Mouse (Mus musculus) urinary bladder, postnatal 10 days (tissue): ENCODE data around the gene Marcks.
"Not testable (repeated sequence)": the region's sequence is repeated elsewhere in the genome, so short reads cannot be mapped to it uniquely, and the experiment has no call there.

ENCODE experiments used
- DNase-seq: peaks from one replicate; pipeline ENCODE4 v3.0.0; 2022; ENCODE audit warnings: low spot score

The Marcks gene

DNA sequence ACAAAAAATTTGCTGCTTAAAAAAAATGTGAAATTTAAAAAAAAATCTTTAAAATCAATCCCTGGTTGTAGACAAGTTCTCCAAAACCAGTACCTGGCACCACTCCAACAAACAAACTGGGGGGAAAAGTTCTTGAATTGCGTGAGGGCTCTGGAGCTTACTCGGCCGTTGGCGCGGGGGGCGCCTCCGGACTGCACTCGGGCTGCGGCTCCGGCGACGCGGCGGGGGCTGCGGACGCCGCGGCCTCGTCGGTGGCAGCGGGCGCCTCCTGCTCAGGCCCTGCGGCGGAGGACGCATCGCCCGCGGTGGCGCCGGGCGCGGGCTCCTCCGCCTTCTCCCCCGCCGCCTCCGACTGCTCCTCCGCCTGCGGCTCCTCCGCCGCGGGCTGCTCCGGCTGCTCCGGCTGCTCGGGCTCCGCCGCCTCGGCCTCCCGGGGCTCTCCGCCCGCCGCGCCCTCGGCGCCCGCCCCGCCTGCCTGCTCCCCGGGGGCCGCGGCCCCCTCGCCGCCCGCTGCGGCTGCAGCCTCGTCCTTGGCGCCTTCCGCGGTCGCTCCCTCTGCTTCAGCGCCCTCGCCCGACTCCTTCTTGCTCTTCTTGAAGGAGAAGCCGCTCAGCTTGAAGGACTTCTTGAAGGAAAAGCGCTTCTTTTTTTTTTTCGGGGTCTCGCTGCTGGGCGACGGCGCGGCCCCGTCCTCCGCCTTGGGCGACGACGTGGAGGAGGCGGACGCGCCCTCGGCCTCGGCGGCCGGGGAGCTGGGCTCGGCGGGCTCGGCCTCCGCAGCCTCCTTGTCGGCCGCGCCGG is 2.6 kb downstream of the Marcks start:
- no peak for DNase-seq

- DNase-seq, result no peak
Observed at GRCm38 (mm10) chr10:37133876-37134708, 4.6 kb downstream of the Marcks start.

- no peak for DNase-seq
Observed at GRCm38 (mm10) chr10:37132671-37133070, 6.0 kb downstream of the Marcks start.

GRCm38 (mm10) chr10:37129652-37130051 is 9.1 kb downstream of the Marcks start:
- DNase-seq, result no peak

GRCm38 (mm10) chr10:37115329-37115728 is 23.4 kb downstream of the Marcks start:
- no peak for DNase-seq

DNA sequence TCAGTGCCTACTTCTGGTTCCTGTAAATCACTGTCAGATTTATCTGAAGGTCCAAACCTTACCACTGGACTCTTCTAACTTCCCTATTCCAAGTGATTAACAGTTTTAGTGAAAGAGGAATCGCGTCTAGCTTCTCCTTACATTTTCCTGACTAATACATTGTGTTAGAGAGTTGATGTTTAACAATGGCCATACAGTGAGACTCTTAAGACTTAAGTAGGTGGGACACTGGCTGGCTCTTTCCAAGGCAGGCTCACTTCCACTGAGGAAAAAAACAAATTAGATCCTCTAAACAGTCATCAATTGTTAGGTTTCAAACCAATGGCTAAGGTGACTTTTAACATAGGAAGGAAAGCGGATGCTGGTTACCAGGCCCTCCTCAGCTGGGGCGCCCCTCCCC is 25.9 kb downstream of the Marcks start:
- DNase-seq, result no peak

- DNase-seq, result no peak
Observed at GRCm38 (mm10) chr10:37112362-37112761, 26.4 kb downstream of the Marcks start.

DNA sequence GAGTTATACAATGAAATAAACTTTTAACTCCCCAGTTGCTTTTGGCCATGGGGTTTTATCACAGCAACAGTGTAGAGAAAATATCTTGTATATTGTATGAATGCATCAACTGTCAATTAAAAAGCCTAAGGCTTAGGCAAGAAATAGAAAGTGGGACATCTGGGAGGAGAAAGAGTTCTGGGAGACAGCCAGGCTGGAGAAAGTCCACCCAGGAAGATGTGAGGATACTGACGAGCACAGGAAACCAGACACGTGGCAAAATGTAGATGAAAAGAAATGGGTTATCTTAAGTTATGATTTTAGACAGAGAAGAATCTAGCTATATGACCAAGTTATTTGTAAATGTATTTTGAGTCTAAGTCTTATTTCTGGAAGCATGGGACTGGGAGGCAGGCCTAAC is 27.3 kb downstream of the Marcks start:
- no peak for DNase-seq

DNA sequence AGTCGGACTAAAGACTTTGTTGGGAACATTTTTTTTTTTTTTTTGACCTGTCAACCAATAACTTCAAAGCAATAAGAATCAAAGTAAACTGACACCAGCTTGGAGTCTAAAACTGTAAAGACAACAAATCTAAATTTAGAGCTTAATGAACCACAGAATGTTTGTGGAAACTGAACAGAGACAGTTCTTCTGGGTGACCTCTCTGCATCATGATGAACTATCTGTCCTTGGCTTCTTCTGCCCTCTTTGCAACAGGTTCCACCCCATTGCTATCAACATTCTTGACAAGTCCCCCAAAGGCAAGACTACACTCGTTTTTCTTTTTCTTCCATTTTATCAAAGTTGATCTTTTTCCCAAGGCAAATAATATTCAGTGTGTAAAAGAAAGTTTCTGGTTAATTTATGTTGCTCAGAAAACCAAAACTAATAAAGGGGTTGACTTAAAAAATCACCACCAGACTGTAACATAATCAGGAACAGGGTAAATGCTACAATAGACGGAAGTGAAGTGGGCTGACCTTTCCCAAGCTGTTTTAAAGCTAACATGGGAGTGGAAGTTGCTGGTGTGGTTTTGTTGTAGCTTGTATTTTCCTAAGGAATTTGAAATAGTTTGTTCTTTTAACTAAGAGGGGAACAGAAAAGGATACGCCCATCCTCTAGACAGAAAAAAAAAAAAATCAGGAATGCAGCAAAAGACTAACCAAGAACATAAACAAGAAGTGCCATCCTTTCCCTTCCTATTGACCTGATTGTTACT is 31.7 kb downstream of the Marcks start:
- no peak for DNase-seq

DNA sequence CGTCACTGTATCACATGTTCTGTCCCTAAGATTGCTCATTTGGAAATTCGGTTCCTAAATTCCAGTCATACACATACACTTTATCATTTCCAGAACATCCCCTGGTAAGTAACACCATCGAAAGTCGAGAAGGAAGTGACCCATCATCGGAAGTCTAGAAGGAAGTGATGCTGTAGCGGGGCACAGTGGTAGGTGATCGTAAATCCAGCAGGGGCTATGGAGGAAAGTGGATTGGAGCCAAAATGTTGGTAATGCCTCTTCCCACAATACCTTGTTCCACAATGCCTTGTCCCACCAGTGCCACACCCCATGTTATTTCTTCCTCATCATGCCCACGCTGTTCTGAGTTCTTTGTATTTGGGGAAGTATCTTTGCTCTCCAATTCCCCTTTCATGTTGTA is 32.4 kb downstream of the Marcks start:
- DNase-seq, result no peak

GRCm38 (mm10) chr10:37102227-37103080 is 36.3 kb downstream of the Marcks start:
- DNase-seq, result no peak

DNA sequence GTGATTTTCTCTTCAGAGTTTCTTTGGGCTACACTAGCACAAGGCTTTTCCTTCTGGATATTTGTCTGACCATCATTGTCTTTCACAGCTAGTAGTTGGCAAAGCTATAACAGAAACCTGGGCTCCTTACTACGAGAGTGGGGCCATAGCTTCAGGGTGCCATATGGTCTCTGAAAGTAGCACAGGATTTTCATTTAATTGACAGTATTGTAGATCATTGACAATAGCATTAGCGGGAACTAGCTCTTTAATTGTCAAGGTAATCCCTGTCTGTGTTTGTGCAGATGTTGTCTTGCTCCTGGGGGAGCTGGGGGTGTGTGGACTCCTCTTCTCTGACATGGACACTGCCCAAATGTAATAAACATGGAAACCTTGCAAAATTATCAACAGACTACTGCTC is 37.0 kb downstream of the Marcks start:
- DNase-seq, result no peak

DNA sequence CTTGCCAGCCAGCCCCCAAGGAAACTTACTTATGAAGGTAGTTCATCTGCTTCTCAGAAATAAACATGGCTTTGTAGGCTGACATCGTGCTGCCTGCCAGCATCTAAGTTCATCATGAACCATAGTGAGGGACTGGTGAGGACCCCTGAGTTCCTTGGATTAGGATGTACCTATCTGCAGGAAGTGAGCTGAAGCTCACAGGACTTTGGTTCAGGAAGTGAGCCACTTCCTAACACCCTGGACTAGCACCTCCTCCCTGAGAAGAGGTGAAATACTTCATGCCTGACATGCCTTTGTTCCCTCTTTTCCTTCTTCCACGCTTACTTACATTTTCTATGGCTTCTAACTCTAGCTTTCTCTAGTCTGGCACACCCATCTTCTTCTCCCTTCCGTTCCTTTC is 42.2 kb downstream of the Marcks start:
- no peak for DNase-seq

DNA sequence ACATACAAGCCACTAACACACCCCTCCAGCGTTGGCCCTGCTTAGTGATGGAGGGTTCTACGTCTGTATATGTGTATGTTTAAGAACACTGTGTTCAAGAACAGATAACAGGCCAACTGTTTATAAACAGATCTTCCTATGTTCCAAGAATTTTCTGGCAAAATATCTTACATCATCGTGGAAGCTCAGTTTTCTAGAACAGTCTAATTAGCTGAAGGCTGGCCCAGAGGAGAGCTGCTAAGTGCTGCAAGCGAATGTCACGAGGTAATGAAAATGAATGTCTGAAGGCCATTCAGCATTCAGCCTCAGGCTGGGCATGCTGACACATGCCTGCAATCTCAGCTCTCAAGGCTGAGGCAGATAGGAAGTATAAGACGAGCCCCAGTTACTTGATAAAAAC is 42.9 kb downstream of the Marcks start:
- DNase-seq, result no peak

DNA sequence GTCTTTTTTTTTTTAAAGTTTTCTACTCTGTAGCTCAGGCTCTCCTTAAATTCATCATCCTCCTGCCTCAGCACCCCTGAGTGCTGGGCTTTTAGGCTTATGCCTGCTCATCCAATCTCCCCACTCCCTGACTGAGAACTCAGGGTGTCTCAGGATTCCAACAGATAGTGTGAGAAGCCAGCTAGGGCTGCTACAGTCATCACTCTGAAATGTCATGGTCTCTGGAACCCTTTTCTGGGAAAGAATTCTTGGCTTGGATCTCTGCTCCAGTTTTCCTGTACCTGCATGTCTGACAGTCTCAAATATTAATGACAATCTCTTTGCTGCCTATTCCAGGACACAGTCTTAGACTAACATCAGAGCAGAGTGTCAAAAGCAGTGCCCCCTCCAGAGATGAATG is 45.4 kb downstream of the Marcks start:
- no peak for DNase-seq

GRCm38 (mm10) chr10:37090411-37090810 is 48.3 kb downstream of the Marcks start:
- no peak for DNase-seq

- not testable (repeated sequence) for DNase-seq
Observed at GRCm38 (mm10) chr10:37084071-37084470, 54.6 kb downstream of the Marcks start.
